Mouse (Mus musculus) lung, postnatal 0 days (tissue): ENCODE measurements around the gene Pot1a.

ENCODE experiments used
- CTCF ChIP-seq: IDR thresholded peaks from 2 replicates; pipeline ENCODE4 v1.5.1; 2016; ENCODE audit warnings: antibody characterized with exemption, mild to moderate bottlenecking
- EP300 ChIP-seq: IDR thresholded peaks from 2 replicates; pipeline ENCODE4 v1.6.1; 2016; ENCODE audit warnings: antibody characterized with exemption, mild to moderate bottlenecking, control low read depth

- TF ChIP-seq CTCF (no peak), EP300 (no peak)
These were observed 3.0 kb downstream of the Pot1a start for GRCm38 (mm10) chr6:25806021-25806420.
